Mouse (Mus musculus) liver, embryonic 11.5 days (tissue): ENCODE measurements at regions not wholly inside any gene's neighbourhood (a gene's known extent, or its start where the extent isn't known, plus 50 kb on each side); places are given as distances from the start of the nearest gene placed in this dataset.

Source experiments
- ATAC-seq: fragments of 200-750 bp; cut with Nextera tagmentation; replicated peaks from 2 replicates; pipeline ENCODE4 v1.8.0; 2017; ENCODE audit warnings: moderate number of reproducible peaks, mild to moderate bottlenecking, moderate TSS enrichment, moderate library complexity; ENCODE audit not compliant: low FRiP score
- DNase-seq: peaks from one replicate; pipeline ENCODE4 v3.0.0-alpha.2; 2017; ENCODE audit warnings: low spot score
- H3K27ac ChIP-seq: fragments of 300-500 bp; sonication (generic); 2 replicates; pipeline ENCODE4 v1.5.1; 2014; ENCODE audit warnings: mild to moderate bottlenecking, low read depth, low read length, control low read depth
- H3K27me3 ChIP-seq: fragments of 300-500 bp; sonication (generic); replicated peaks from 2 replicates; pipeline ENCODE4 v1.6.1; 2014; ENCODE audit warnings: low read length, mixed read lengths; ENCODE audit not compliant: control insufficient read depth, insufficient read depth
- H3K36me3 ChIP-seq: fragments of 300-500 bp; sonication (generic); 2 replicates; pipeline ENCODE4 v1.6.1; 2014; ENCODE audit warnings: mild to moderate bottlenecking, low read length, moderate library complexity, mixed read lengths; ENCODE audit not compliant: control insufficient read depth, insufficient read depth
- H3K4me1 ChIP-seq: fragments of 300-500 bp; sonication (generic); replicated peaks from 2 replicates; pipeline ENCODE4 v1.6.1; 2014; ENCODE audit warnings: low read length, mixed read lengths; ENCODE audit not compliant: control insufficient read depth, insufficient read depth
- H3K4me2 ChIP-seq: fragments of 300-500 bp; sonication (generic); 2 replicates; pipeline ENCODE4 v1.6.1; 2014; ENCODE audit warnings: mild to moderate bottlenecking, control low read depth, moderate library complexity
- H3K4me3 ChIP-seq: fragments of 300-500 bp; sonication (generic); 2 replicates; pipeline ENCODE4 v1.5.1; 2014; ENCODE audit warnings: low read depth, low read length, control low read depth
- H3K9ac ChIP-seq: fragments of 300-500 bp; sonication (generic); 2 replicates; pipeline ENCODE4 v1.6.1; 2014; ENCODE audit warnings: low read depth, low read length, control low read depth
- H3K9me3 ChIP-seq: fragments of 300-500 bp; sonication (generic); 2 replicates; pipeline ENCODE4 v1.6.1; 2016; ENCODE audit warnings: low read length, inconsistent platforms, mixed read lengths; ENCODE audit not compliant: control insufficient read depth
- WGBS: fragments of 180-500 bp; shearing (Covaris S2); extraction: QIAGEN DNeasy Blood & Tissue Kit; methylation state at CpG from one replicate; pipeline ENCODE4 v1.1.7; 2014; 5-methylcytosine and 5-hydroxymethylcytosine counted together

- ATAC-seq (no peak), DNase-seq (no peak)
- WGBS: 80% methylated on average over 7 of the region's 7 CpGs
- Histone ChIP-seq H3K36me3 (no peaks in the 10 kb centered on the region), H3K9me3 (no peaks in the 10 kb centered on the region), H3K4me3 (no peak overlapping the region), H3K4me2 (no peak overlapping the region), H3K27me3 (no peaks in the 10 kb centered on the region), H3K9ac (no peak overlapping the region), H3K4me1 (peaks cover 38% of the 10 kb centered on the region), H3K27ac (no peak overlapping the region)
Measured at GRCm38 (mm10) chr13:37479182-37479691, 134.2 kb downstream of the Ly86 start.

- no peak overlapping the region for H3K4me2 ChIP-seq
- peak overlapping the region; percentile 58; the same call in 1 of the 2 replicates for H3K27ac ChIP-seq
- peaks cover 27% of the 10 kb centered on the region for H3K4me1 ChIP-seq
- no peaks in the 10 kb centered on the region for H3K27me3 ChIP-seq
- DNase-seq: no peak
- H3K9ac ChIP-seq: no peak overlapping the region
- WGBS: 59% methylated on average over 5 of the region's 5 CpGs
- no peaks in the 10 kb centered on the region for H3K9me3 ChIP-seq
- H3K36me3 ChIP-seq: no peaks in the 10 kb centered on the region
- no peak for ATAC-seq
- no peak overlapping the region for H3K4me3 ChIP-seq
Measured at GRCm38 (mm10) chr13:37481514-37481913, 136.5 kb downstream of the Ly86 start.

- Histone ChIP-seq H3K4me3 (no peak overlapping the region), H3K4me2 (peak overlapping the region; percentile 13; the same call in 1 of the 2 replicates), H3K27me3 (no peaks in the 10 kb centered on the region), H3K4me1 (peaks cover 22% of the 10 kb centered on the region), H3K9ac (no peak overlapping the region), H3K36me3 (no peaks in the 10 kb centered on the region), H3K27ac (peak overlapping the region; percentile 58), H3K9me3 (no peaks in the 10 kb centered on the region)
- DNase-seq (no peak), ATAC-seq (no peak)
- 36% methylated on average over 2 of the region's 2 CpGs for WGBS
Measured at GRCm38 (mm10) chr13:37482038-37482437, 137.0 kb downstream of the Ly86 start.

- ATAC-seq (0 out of 2 replicates have a peak, but pooled peaks have one; percentile 23), DNase-seq (peak; percentile 66)
- Histone ChIP-seq H3K27me3 (no peaks in the 10 kb centered on the region), H3K4me1 (peaks cover 16% of the 10 kb centered on the region), H3K27ac (peak overlapping the region; percentile 58), H3K4me3 (no peak overlapping the region), H3K9ac (0 out of 2 replicates have a peak overlapping the region, but pooled peaks have one; percentile 20), H3K4me2 (peak overlapping the region; percentile 34; the same call in 1 of the 2 replicates), H3K9me3 (no peaks in the 10 kb centered on the region), H3K36me3 (no peaks in the 10 kb centered on the region)
- 11% methylated on average over 10 of the region's 10 CpGs for WGBS
Measured at GRCm38 (mm10) chr13:37482589-37482988, 137.6 kb downstream of the Ly86 start.

GRCm38 (mm10) chr13:37483010-37483855 is 138.2 kb downstream of the Ly86 start:
- ATAC-seq: peak; percentile 18
- peak overlapping the region; percentile 21; the same call in 1 of the 2 replicates for H3K4me3 ChIP-seq
- WGBS: 22% methylated on average over 19 of the region's 19 CpGs

GRCm38 (mm10) chr13:37484631-37485030 is 139.6 kb downstream of the Ly86 start:
- WGBS: 74% methylated on average over 4 of the region's 4 CpGs
- no peaks in the 10 kb centered on the region for H3K36me3 ChIP-seq
- no peak overlapping the region for H3K4me3 ChIP-seq

More at GRCm38 (mm10) chr13:37483010-37483855, 138.2 kb downstream of the Ly86 start:
- H3K9me3 ChIP-seq: no peaks in the 10 kb centered on the region
- H3K27ac ChIP-seq: peak overlapping the region; percentile 55; the same call in 1 of the 2 replicates
- H3K27me3 ChIP-seq: no peaks in the 10 kb centered on the region
- no peaks in the 10 kb centered on the region for H3K36me3 ChIP-seq
- H3K4me1 ChIP-seq: peaks cover 10% of the 10 kb centered on the region; the same call in 1 of the 2 replicates
- peak; percentile 51 for DNase-seq
- H3K4me2 ChIP-seq: peak overlapping the region; percentile 56
- peak overlapping the region; percentile 46 for H3K9ac ChIP-seq

GRCm38 (mm10) chr13:37492115-37493001 is 147.3 kb downstream of the Ly86 start:
- ATAC-seq (no peak), DNase-seq (no peak)
- no peak overlapping the region for H3K4me2 ChIP-seq
- 64% methylated on average over 11 of the region's 11 CpGs for whole genome bisulfite sequencing
- H3K4me3 ChIP-seq: no peak overlapping the region
- H3K36me3 ChIP-seq: no peaks in the 10 kb centered on the region
- H3K9me3 ChIP-seq: no peaks in the 10 kb centered on the region
- no peak overlapping the region for H3K27ac ChIP-seq
- H3K9ac ChIP-seq: no peak overlapping the region
- H3K4me1 ChIP-seq: no peaks in the 10 kb centered on the region
- H3K27me3 ChIP-seq: no peaks in the 10 kb centered on the region

More at GRCm38 (mm10) chr13:37484631-37485030, 139.6 kb downstream of the Ly86 start:
- Histone ChIP-seq H3K27ac (no peak overlapping the region), H3K9me3 (no peaks in the 10 kb centered on the region), H3K4me1 (peaks cover 9% of the 10 kb centered on the region; the same call in 1 of the 2 replicates), H3K27me3 (no peaks in the 10 kb centered on the region), H3K9ac (no peak overlapping the region), H3K4me2 (no peak overlapping the region)
- DNase-seq (no peak), ATAC-seq (no peak)

GRCm38 (mm10) chr13:37493331-37493730 is 148.3 kb downstream of the Ly86 start:
- H3K9ac ChIP-seq: no peak overlapping the region
- no peak overlapping the region for H3K4me2 ChIP-seq
- H3K4me1 ChIP-seq: no peaks in the 10 kb centered on the region
- H3K4me3 ChIP-seq: no peak overlapping the region
- no peaks in the 10 kb centered on the region for H3K9me3 ChIP-seq
- DNase-seq (no peak), ATAC-seq (no peak)
- no peaks in the 10 kb centered on the region for H3K27me3 ChIP-seq
- H3K36me3 ChIP-seq: no peaks in the 10 kb centered on the region
- H3K27ac ChIP-seq: no peak overlapping the region
- 86% methylated on average over 1 of the region's 1 CpGs for WGBS
